Mouse (Mus musculus) brain, embryonic 14.5 days (tissue): ENCODE measurements at regions not wholly inside any gene's neighbourhood (a gene's known extent, or its start where the extent isn't known, plus 50 kb on each side); places are given as distances from the start of the nearest gene placed in this dataset.

Experiments used
- CTCF ChIP-seq: fragments of 200-500 bp; IDR thresholded peaks from 2 replicates; pipeline ENCODE4 v1.5.1; 2012; ENCODE audit warnings: inconsistent platforms, mild to moderate bottlenecking, moderate library complexity, borderline replicate concordance; ENCODE audit not compliant: insufficient read depth, insufficient read length; ENCODE audit errors: extremely low read depth
- POLR2A ChIP-seq: fragments of 200-500 bp; IDR thresholded peaks from 2 replicates; pipeline ENCODE4 v1.6.1; 2012; ENCODE audit warnings: mild to moderate bottlenecking, inconsistent platforms, borderline replicate concordance; ENCODE audit not compliant: poor library complexity, insufficient read depth, insufficient read length, severe bottlenecking; ENCODE audit errors: extremely low read depth

DNA sequence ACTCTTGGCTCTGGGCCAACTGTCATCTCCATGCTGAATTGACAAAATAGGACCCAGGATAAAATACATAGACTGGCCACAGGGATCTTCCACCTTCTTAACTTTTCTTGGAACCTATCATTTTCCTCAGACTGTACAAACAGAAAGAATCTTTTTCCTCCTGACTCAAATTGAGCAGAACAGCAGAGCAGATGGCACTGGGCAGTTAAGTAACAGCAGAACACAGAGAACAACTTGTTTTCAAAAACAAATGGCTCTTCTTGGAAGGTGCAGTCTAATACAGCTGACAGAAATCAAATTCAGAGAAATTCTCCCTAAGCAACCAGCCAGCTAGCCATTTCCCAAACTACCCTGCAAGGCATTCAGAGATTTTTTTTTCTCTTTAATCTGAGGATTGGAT lies 763.0 kb downstream of the Gsdmc2 start:
- TF ChIP-seq CTCF (no peak), POLR2A (no peak)
